Mouse (Mus musculus): ENCODE results near the gene Man2a1. TPM values are rescaled to one million over a fixed set of nuclear protein-coding genes. Genes with fewer than 3 reads are reported as not detected.
A peak's percentile ranks its signal among the peaks of the same experiment; 100 is the strongest.

Gene Man2a1
- polyA plus RNA-seq, 1 experiment from 2014 or later: 5.4 TPM

DNA sequence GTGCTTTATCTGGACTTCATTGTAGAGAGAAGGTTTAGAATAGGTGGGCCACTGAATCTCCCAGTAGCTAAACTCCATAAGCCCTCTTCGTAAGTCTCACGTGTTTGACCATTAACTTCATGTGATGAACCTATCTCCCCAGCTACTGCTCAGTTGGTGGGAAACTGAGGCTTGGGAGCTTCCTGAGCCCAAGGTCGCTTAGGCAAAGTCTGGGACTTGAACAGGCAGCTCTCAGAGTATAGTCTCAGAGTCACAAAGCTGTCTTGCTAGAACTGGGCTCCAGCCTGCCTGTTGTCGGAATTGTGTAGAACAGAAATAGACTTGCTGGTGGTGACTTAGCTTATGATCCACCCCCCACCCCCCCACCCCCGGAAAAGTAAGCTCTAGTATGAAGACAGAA lies 3.0 kb downstream of the Man2a1 start:
- Histone ChIP-seq H3K27me3 (replicated peaks) (no peaks in the 10 kb centered on the region), H3K9me3 (replicated peaks) (no peaks in the 10 kb centered on the region), H3K27ac (replicated peaks) (no peak overlapping the region), H3K9ac (replicated peaks) (0 out of 2 replicates have a peak overlapping the region, but pooled peaks have one; percentile 5), H3K4me1 (peaks cover 44% of the 10 kb centered on the region), H3K4me2 (peak overlapping the region; percentile 95), H3K4me3 (replicated peaks) (peak overlapping the region; percentile 80), H3K36me3 (no peaks in the 10 kb centered on the region)
- WGBS: 71% methylated on average over 5 of the region's 5 CpGs
- ATAC-seq (ENCODE audit: low FRiP score): no peak

DNA sequence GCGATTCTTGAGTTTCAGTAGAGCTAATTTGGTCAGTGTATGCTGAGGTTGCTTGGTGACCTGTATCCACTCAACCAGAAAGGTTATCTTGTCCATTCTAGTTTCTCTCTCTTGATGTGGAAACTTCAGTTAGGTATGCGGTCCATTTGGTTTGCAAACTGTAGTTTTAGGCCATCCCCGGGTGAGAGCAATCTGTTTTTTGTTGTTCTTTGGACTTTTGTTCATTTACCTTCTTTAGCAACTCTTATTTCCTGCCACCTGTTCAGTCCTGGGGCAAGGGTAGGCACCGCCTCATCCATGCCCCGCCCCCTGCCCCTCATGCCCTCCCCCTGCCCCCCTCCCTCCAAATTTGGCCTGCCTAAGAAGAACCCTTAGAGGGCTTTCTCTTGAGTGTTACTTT lies 3.6 kb downstream of the Man2a1 start:
- 81% methylated on average over 5 of the region's 5 CpGs for WGBS
- no peak overlapping the region for H3K27ac ChIP-seq (replicated peaks)

DNA sequence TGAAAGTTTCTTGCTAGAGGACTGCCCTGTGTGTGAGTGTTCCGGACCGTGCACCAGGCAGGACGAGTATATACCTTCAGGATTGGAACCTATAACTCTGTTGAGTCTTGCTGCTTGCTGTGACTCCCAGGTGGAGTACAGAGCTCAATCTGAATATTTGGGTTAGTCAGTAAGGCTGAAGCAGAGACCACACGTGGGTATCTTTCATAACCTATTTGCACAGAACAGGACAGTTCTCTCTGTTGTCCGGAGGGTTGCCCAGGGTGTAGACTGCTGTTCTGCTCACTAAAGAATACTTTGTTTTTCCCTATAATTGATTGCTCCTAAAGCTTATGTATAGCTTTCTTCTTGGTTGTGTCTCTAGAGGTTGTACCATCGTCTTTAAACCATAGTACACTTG lies 7.7 kb downstream of the Man2a1 start:
- Histone ChIP-seq H3K9me3 (replicated peaks) (no peaks in the 10 kb centered on the region), H3K9ac (replicated peaks) (no peak overlapping the region), H3K4me1 (peaks cover 18% of the 10 kb centered on the region), H3K27ac (replicated peaks) (no peak overlapping the region), H3K4me3 (replicated peaks) (no peak overlapping the region), H3K4me2 (no peak overlapping the region), H3K27me3 (replicated peaks) (no peaks in the 10 kb centered on the region), H3K36me3 (no peaks in the 10 kb centered on the region)
- no peak for ATAC-seq (ENCODE audit: low FRiP score)
- 91% methylated on average over 6 of the region's 6 CpGs for WGBS

More for the DNA sequence above, 3.6 kb downstream of the Man2a1 start:
- Histone ChIP-seq H3K4me3 (replicated peaks) (peak overlapping the region; percentile 80; the same call in 1 of the 2 replicates), H3K36me3 (no peaks in the 10 kb centered on the region), H3K27me3 (replicated peaks) (no peaks in the 10 kb centered on the region), H3K4me2 (peak overlapping the region; percentile 95), H3K4me1 (peaks cover 44% of the 10 kb centered on the region), H3K9ac (replicated peaks) (no peak overlapping the region), H3K9me3 (replicated peaks) (no peaks in the 10 kb centered on the region)
- ATAC-seq (ENCODE audit: low FRiP score): no peak

DNA sequence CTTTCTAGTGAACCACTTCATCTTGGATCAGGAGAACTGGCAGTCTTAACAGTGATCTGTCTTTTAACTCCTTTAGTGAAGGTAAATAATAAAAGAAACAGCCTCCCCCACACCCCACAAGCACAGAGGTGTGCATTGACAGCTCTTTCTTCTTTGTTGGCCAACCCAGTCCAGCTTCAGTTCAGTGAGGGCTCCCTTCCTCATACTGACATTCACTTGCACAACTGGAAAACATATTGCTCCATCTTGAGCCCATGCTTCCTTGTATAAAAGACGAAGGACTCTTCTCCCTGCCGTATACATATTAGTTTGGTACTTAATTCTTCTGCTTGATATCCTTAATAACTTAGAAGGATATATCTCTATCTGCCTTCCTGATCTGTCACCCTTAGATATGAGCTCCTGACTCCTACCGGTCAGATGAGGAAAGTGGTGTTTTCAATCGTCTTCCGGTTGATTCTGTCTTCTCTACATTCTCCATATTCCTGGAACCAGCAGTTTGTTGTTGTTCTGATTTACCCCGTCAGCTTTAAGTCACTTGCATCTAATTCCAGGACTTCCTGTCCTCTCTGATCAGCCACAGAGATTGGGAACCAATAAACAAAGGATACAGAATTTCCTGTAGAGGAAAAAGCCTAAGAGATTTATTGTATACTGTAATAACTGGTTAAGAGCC lies 8.5 kb downstream of the Man2a1 start:
- Histone ChIP-seq H3K27ac (replicated peaks) (no peak overlapping the region), H3K4me2 (no peak overlapping the region), H3K9ac (replicated peaks) (no peak overlapping the region), H3K4me1 (peaks cover 12% of the 10 kb centered on the region), H3K36me3 (no peaks in the 10 kb centered on the region), H3K27me3 (replicated peaks) (no peaks in the 10 kb centered on the region), H3K4me3 (replicated peaks) (no peak overlapping the region), H3K9me3 (replicated peaks) (no peaks in the 10 kb centered on the region)
- 87% methylated on average over 6 of the region's 6 CpGs for WGBS
- no peak for ATAC-seq (ENCODE audit: low FRiP score)

DNA sequence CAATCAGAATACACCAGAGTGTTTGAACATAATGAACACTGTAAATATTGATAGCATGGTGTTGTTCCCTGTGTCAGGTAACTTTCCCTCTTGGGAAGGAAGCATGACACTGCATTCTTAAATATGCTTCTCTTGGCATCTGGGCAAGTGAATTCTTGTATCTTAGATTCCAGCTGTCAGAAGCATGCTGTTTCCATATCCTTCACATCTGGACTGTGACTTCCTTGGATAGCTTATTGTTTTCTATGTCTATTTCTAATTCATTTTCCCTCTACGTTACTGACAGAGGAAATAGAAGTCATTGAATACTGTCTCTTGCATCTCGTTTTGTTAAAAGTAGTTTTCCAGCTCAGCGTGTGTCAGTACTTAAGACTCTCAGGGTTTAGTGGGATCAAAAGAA lies 9.2 kb downstream of the Man2a1 start:
- Histone ChIP-seq H3K36me3 (no peaks in the 10 kb centered on the region), H3K4me3 (replicated peaks) (no peak overlapping the region), H3K4me1 (peaks cover 6% of the 10 kb centered on the region), H3K27me3 (replicated peaks) (no peaks in the 10 kb centered on the region), H3K9me3 (replicated peaks) (no peaks in the 10 kb centered on the region), H3K9ac (replicated peaks) (no peak overlapping the region), H3K4me2 (no peak overlapping the region), H3K27ac (replicated peaks) (no peak overlapping the region)
- ATAC-seq (ENCODE audit: low FRiP score): no peak
- 49% methylated on average over 3 of the region's 3 CpGs for WGBS

DNA sequence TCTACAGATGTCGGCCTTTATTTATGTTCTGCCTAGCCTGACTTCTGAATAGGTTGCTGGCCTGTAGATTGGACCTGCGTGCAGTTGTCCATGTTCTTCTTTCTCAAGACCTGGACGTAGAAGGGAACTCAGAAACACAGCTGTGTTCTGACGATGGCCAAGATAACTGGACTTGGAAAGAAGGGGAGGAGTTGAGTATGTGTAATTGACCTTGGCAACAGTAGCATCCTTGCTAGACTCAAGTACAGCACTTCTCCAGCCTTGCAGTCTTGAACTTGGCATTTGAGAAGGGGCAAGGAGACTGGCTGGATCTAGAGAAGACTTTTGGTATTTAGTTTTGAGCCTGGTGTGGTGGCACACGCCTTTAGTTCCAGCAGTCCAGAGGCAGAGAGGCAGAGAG lies 10.9 kb downstream of the Man2a1 start:
- H3K4me2 ChIP-seq: no peak overlapping the region
- no peaks in the 10 kb centered on the region for H3K36me3 ChIP-seq
- no peak for ATAC-seq (ENCODE audit: low FRiP score)
- H3K27me3 ChIP-seq (replicated peaks): no peaks in the 10 kb centered on the region
- H3K9ac ChIP-seq (replicated peaks): no peak overlapping the region
- H3K9me3 ChIP-seq (replicated peaks): no peaks in the 10 kb centered on the region
- no peak overlapping the region for H3K27ac ChIP-seq (replicated peaks)
- WGBS: 90% methylated on average over 5 of the region's 5 CpGs
- no peak overlapping the region for H3K4me3 ChIP-seq (replicated peaks)
- peaks cover 6% of the 10 kb centered on the region for H3K4me1 ChIP-seq

DNA sequence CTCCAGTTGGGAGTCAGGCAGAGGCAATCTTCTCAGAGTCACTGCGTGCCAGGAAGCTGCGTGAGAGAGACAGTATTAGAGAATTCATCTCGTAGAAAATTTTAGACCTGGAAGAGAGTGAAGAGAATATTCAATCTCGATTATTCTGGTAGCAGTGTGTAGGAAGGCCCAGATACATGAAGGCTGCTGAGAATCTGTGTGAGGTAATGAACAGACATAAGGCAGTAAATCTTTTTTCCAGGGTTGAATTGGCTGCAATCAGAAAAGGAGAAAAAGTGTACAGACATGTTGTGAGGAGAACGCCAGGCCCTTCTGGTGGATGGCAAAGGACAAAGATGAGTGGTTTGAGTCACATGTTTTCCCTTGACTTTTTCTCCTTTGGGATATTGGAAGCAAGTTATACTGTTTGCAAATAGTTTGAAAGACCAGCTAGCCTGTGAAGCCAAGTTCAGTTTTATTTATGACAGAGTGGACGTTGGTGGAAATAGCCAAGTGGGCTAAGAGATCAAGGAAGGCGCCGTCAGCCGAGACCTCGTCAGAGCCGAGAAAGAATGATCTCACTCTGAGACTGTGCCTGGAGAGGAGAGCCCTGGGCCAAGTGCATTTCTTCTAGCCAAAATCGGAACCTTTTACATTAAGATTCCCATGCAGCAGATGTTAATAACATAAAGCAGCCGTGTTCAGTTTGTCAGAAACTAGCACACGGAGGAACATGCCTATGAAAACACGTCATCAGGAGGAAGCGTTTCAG lies 11.8 kb downstream of the Man2a1 start:
- Histone ChIP-seq H3K27me3 (replicated peaks) (no peaks in the 10 kb centered on the region), H3K36me3 (no peaks in the 10 kb centered on the region), H3K4me2 (no peak overlapping the region), H3K9ac (replicated peaks) (no peak overlapping the region), H3K4me1 (peaks cover 6% of the 10 kb centered on the region), H3K9me3 (replicated peaks) (no peaks in the 10 kb centered on the region), H3K27ac (replicated peaks) (no peak overlapping the region), H3K4me3 (replicated peaks) (no peak overlapping the region)
- ATAC-seq (ENCODE audit: low FRiP score): no peak
- 85% methylated on average over 16 of the region's 16 CpGs for WGBS

DNA sequence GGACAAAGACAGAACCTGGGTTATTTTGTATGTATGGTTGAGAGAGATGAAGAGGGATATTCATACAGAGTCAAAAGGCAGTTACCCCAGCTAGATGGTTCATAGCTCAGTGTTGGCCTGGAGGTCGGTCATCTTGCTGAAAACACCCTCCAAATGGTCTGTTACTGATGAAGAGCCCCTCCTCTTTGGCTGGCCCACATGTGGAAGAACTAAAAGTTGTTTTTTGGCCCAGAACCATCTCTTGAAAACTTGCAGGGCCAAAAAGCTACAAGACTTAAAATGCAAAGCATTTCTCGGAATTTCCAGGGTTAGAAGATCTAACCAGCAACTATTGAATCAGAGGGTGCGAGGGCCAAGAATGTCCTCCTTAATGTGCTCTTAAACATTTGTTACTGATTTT lies 12.4 kb downstream of the Man2a1 start:
- no peak overlapping the region for H3K27ac ChIP-seq (replicated peaks)
- WGBS: 97% methylated on average over 3 of the region's 3 CpGs
- H3K4me3 ChIP-seq (replicated peaks): no peak overlapping the region
- H3K9ac ChIP-seq (replicated peaks): no peak overlapping the region
- H3K27me3 ChIP-seq (replicated peaks): no peaks in the 10 kb centered on the region
- H3K4me2 ChIP-seq: no peak overlapping the region
- peaks cover 11% of the 10 kb centered on the region for H3K4me1 ChIP-seq
- ATAC-seq (ENCODE audit: low FRiP score): no peak
- no peaks in the 10 kb centered on the region for H3K9me3 ChIP-seq (replicated peaks)
- no peaks in the 10 kb centered on the region for H3K36me3 ChIP-seq

DNA sequence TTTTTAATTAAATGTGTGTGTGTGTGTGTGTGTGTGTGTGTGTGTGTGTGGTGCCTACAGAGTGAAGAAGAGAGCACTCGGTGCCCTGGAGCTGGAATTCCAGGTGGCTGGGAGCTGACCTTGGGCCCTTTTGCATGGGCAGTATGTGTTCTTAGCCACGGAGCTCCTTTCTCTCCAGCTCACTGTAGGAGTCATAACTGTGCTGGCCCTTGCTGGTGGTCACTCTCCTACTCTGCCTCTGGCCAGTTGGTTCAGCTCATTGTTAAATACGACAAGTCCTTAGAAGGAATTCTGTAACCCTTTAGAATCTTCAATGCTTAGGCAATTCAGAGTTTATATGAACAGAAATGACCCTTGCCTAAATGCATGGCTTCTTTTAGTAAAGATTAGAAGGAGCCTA lies 12.8 kb downstream of the Man2a1 start:
- no peak overlapping the region for H3K9ac ChIP-seq (replicated peaks)
- no peak overlapping the region for H3K4me2 ChIP-seq
- no peak overlapping the region for H3K4me3 ChIP-seq (replicated peaks)
- no peaks in the 10 kb centered on the region for H3K27me3 ChIP-seq (replicated peaks)
- peaks cover 11% of the 10 kb centered on the region for H3K4me1 ChIP-seq
- no peak for ATAC-seq (ENCODE audit: low FRiP score)
- 76% methylated on average over 3 of the region's 3 CpGs for WGBS
- H3K27ac ChIP-seq (replicated peaks): no peak overlapping the region
- H3K9me3 ChIP-seq (replicated peaks): no peaks in the 10 kb centered on the region
- no peaks in the 10 kb centered on the region for H3K36me3 ChIP-seq

DNA sequence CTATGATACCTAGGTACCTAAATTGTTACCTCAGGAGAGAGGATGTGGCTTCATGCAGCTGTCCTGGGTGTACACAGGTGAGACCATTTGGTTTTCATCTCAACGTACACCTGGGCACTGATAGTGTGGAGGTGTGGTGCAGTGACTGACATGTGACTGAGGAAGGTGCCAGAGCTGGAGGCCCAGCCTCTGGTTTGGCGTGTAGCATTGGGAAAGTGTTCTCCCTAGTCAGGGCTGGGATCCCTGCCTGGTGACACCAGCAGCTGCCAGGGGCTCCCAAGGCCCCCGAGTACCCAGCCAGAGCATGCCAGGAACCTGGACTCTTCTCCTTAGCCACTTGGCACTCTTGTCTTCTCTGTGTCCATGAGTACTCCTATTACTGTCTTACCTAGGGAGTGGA lies 14.3 kb downstream of the Man2a1 start:
- H3K9ac ChIP-seq (replicated peaks): no peak overlapping the region
- no peak overlapping the region for H3K27ac ChIP-seq (replicated peaks)
- WGBS: 90% methylated on average over 3 of the region's 3 CpGs
- no peaks in the 10 kb centered on the region for H3K27me3 ChIP-seq (replicated peaks)
- no peak for ATAC-seq (ENCODE audit: low FRiP score)
- peaks cover 11% of the 10 kb centered on the region for H3K4me1 ChIP-seq
- H3K36me3 ChIP-seq: no peaks in the 10 kb centered on the region
- H3K4me2 ChIP-seq: no peak overlapping the region
- no peak overlapping the region for H3K4me3 ChIP-seq (replicated peaks)
- H3K9me3 ChIP-seq (replicated peaks): no peaks in the 10 kb centered on the region

DNA sequence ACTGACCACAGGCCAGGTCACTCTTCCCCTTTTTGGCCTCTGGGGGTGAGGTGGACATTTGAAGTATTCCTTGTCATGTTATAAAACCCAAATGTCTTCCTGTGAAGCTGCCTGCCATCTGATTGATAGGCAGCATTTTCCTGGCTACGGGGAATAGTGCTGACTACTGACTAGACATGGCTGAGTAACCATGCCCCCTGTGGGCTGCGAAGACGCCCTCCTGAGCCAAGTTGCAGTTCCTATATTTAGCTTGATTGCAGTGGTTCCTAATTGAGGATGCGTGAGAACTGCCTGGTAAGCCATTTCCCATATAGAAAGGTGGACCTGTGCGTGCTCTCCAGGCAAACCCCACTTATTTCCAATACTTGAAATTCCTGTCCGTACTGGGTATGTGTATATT lies 14.9 kb downstream of the Man2a1 start:
- Histone ChIP-seq H3K4me1 (peaks cover 11% of the 10 kb centered on the region), H3K27ac (replicated peaks) (no peak overlapping the region), H3K4me2 (no peak overlapping the region), H3K4me3 (replicated peaks) (no peak overlapping the region), H3K27me3 (replicated peaks) (no peaks in the 10 kb centered on the region), H3K9me3 (replicated peaks) (no peaks in the 10 kb centered on the region), H3K9ac (replicated peaks) (no peak overlapping the region), H3K36me3 (no peaks in the 10 kb centered on the region)
- no peak for ATAC-seq (ENCODE audit: low FRiP score)
- 66% methylated on average over 6 of the region's 6 CpGs for WGBS

DNA sequence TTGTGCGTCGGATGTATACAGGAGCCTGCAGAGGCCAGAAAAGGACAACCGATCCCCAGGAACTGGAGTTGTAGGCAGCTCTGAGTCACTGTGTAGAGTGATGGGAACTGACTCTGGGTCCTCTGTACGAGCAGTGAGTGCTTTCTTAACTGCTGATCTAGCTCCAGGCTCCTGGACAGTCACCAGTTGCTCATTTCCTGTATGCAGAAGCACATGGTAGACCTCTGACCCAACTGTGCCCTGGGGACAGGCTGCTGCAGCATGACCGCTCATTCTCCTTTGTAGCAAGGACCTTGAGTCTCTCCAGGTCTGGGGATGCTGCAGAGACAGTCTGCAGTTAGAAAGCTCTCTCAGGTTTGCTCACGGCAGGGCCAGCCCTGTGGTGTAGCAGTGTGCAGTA lies 15.7 kb downstream of the Man2a1 start:
- no peak overlapping the region for H3K9ac ChIP-seq (replicated peaks)
- H3K27ac ChIP-seq (replicated peaks): no peak overlapping the region
- H3K36me3 ChIP-seq: no peaks in the 10 kb centered on the region
- ATAC-seq (ENCODE audit: low FRiP score): no peak
- H3K4me2 ChIP-seq: no peak overlapping the region
- WGBS: 89% methylated on average over 6 of the region's 6 CpGs
- no peaks in the 10 kb centered on the region for H3K9me3 ChIP-seq (replicated peaks)
- no peak overlapping the region for H3K4me3 ChIP-seq (replicated peaks)
- peaks cover 15% of the 10 kb centered on the region for H3K4me1 ChIP-seq
- H3K27me3 ChIP-seq (replicated peaks): no peaks in the 10 kb centered on the region
